Mouse (Mus musculus): ENCODE measurements around the gene Snx8. TPM values are rescaled to one million over a fixed set of nuclear protein-coding genes. Genes with fewer than 3 reads are reported as not detected.

Gene Snx8
- polyA plus RNA-seq, 1 experiment from 2014 or later, result 19.9 TPM

GRCm38 (mm10) chr5:140359930-140360674 lies 29.0 kb downstream of the Snx8 start:
- ATAC-seq (ENCODE audit: borderline replicate concordance, extremely low read depth, low FRiP score, low TSS enrichment), result no peak

GRCm38 (mm10) chr5:140357466-140357865 lies 31.6 kb downstream of the Snx8 start:
- no peaks in the 10 kb centered on the region for H3K27me3 ChIP-seq
- H3K4me1 ChIP-seq, result no peaks in the 10 kb centered on the region
- H3K9me3 ChIP-seq, result no peaks in the 10 kb centered on the region
- 84% methylated on average over 3 of the region's 3 CpGs for WGBS
- no peak overlapping the region for H3K4me3 ChIP-seq
- no peak overlapping the region for H3K9ac ChIP-seq
- ATAC-seq (ENCODE audit: borderline replicate concordance, extremely low read depth, low FRiP score, low TSS enrichment), result no peak
- no peak overlapping the region for H3K27ac ChIP-seq
- peaks cover 32% of the 10 kb centered on the region for H3K36me3 ChIP-seq
- H3K4me2 ChIP-seq, result no peak overlapping the region

More at GRCm38 (mm10) chr5:140359930-140360674, 29.0 kb downstream of the Snx8 start:
- H3K4me2 ChIP-seq, result no peak overlapping the region
- no peak overlapping the region for H3K27ac ChIP-seq
- WGBS, result 78% methylated on average over 14 of the region's 14 CpGs
- H3K4me1 ChIP-seq, result no peaks in the 10 kb centered on the region
- no peak overlapping the region for H3K9ac ChIP-seq
- no peaks in the 10 kb centered on the region for H3K9me3 ChIP-seq
- H3K36me3 ChIP-seq, result peaks cover 17% of the 10 kb centered on the region
- no peak overlapping the region for H3K4me3 ChIP-seq
- H3K27me3 ChIP-seq, result no peaks in the 10 kb centered on the region

GRCm38 (mm10) chr5:140355934-140356333 lies 33.1 kb downstream of the Snx8 start:
- Histone ChIP-seq H3K4me2 (no peak overlapping the region), H3K27ac (no peak overlapping the region), H3K36me3 (peaks cover 43% of the 10 kb centered on the region), H3K4me3 (no peak overlapping the region), H3K4me1 (no peaks in the 10 kb centered on the region), H3K9me3 (no peaks in the 10 kb centered on the region), H3K9ac (no peak overlapping the region), H3K27me3 (no peaks in the 10 kb centered on the region)
- 82% methylated on average over 11 of the region's 11 CpGs for WGBS
- no peak for ATAC-seq (ENCODE audit: borderline replicate concordance, extremely low read depth, low FRiP score, low TSS enrichment)

- Histone ChIP-seq H3K36me3 (peaks cover 39% of the 10 kb centered on the region), H3K27ac (no peak overlapping the region)
These were observed 36.7 kb downstream of the Snx8 start for GRCm38 (mm10) chr5:140352352-140352751.

GRCm38 (mm10) chr5:140350731-140351497 lies 38.1 kb downstream of the Snx8 start:
- no peak overlapping the region for H3K27ac ChIP-seq
- H3K9me3 ChIP-seq, result no peaks in the 10 kb centered on the region
- 88% methylated on average over 8 of the region's 8 CpGs for WGBS
- H3K4me1 ChIP-seq, result no peaks in the 10 kb centered on the region
- no peak overlapping the region for H3K4me3 ChIP-seq
- H3K36me3 ChIP-seq, result peaks cover 39% of the 10 kb centered on the region
- ATAC-seq (ENCODE audit: borderline replicate concordance, extremely low read depth, low FRiP score, low TSS enrichment), result no peak
- no peaks in the 10 kb centered on the region for H3K27me3 ChIP-seq
- H3K9ac ChIP-seq, result no peak overlapping the region
- H3K4me2 ChIP-seq, result no peak overlapping the region

More at GRCm38 (mm10) chr5:140352352-140352751, 36.7 kb downstream of the Snx8 start:
- Histone ChIP-seq H3K27me3 (no peaks in the 10 kb centered on the region), H3K9me3 (no peaks in the 10 kb centered on the region), H3K4me2 (no peak overlapping the region), H3K4me1 (no peaks in the 10 kb centered on the region), H3K9ac (no peak overlapping the region), H3K4me3 (no peak overlapping the region)
- 92% methylated on average over 6 of the region's 6 CpGs for WGBS
- ATAC-seq (ENCODE audit: borderline replicate concordance, extremely low read depth, low FRiP score, low TSS enrichment), result no peak

GRCm38 (mm10) chr5:140349882-140350281 lies 39.2 kb downstream of the Snx8 start:
- H3K36me3 ChIP-seq, result peaks cover 31% of the 10 kb centered on the region

GRCm38 (mm10) chr5:140346050-140346449 lies 43.0 kb downstream of the Snx8 start:
- peaks cover 6% of the 10 kb centered on the region; the same call in 1 of the 2 replicates for H3K36me3 ChIP-seq
- H3K4me1 ChIP-seq, result no peaks in the 10 kb centered on the region
- H3K9ac ChIP-seq, result no peak overlapping the region
- no peak overlapping the region for H3K4me3 ChIP-seq
- no peak overlapping the region for H3K4me2 ChIP-seq
- WGBS, result 71% methylated on average over 1 of the region's 1 CpGs
- no peaks in the 10 kb centered on the region for H3K27me3 ChIP-seq
- H3K9me3 ChIP-seq, result no peaks in the 10 kb centered on the region
- no peak overlapping the region for H3K27ac ChIP-seq
- ATAC-seq (ENCODE audit: borderline replicate concordance, extremely low read depth, low FRiP score, low TSS enrichment), result no peak

More at GRCm38 (mm10) chr5:140349882-140350281, 39.2 kb downstream of the Snx8 start:
- no peak overlapping the region for H3K9ac ChIP-seq
- H3K9me3 ChIP-seq, result no peaks in the 10 kb centered on the region
- H3K4me2 ChIP-seq, result no peak overlapping the region
- 92% methylated on average over 9 of the region's 9 CpGs for WGBS
- ATAC-seq (ENCODE audit: borderline replicate concordance, extremely low read depth, low FRiP score, low TSS enrichment), result no peak
- no peak overlapping the region for H3K4me3 ChIP-seq
- H3K27ac ChIP-seq, result no peak overlapping the region
- no peaks in the 10 kb centered on the region for H3K27me3 ChIP-seq
- no peaks in the 10 kb centered on the region for H3K4me1 ChIP-seq

GRCm38 (mm10) chr5:140345244-140345643 lies 43.8 kb downstream of the Snx8 start:
- no peak overlapping the region for H3K27ac ChIP-seq
- H3K9ac ChIP-seq, result no peak overlapping the region
- no peaks in the 10 kb centered on the region for H3K9me3 ChIP-seq
- H3K4me3 ChIP-seq, result no peak overlapping the region
- H3K36me3 ChIP-seq, result peaks cover 6% of the 10 kb centered on the region; the same call in 1 of the 2 replicates
- no peak for ATAC-seq (ENCODE audit: borderline replicate concordance, extremely low read depth, low FRiP score, low TSS enrichment)
- 89% methylated on average over 4 of the region's 4 CpGs for WGBS
- no peak overlapping the region for H3K4me2 ChIP-seq
- no peaks in the 10 kb centered on the region for H3K27me3 ChIP-seq
- H3K4me1 ChIP-seq, result no peaks in the 10 kb centered on the region

GRCm38 (mm10) chr5:140342880-140343279 lies 46.2 kb downstream of the Snx8 start:
- Histone ChIP-seq H3K4me1 (no peaks in the 10 kb centered on the region; the same call in 1 of the 2 replicates), H3K27ac (no peak overlapping the region), H3K4me2 (no peak overlapping the region), H3K4me3 (no peak overlapping the region), H3K27me3 (no peaks in the 10 kb centered on the region), H3K9me3 (no peaks in the 10 kb centered on the region), H3K36me3 (peaks cover 23% of the 10 kb centered on the region), H3K9ac (no peak overlapping the region)
- ATAC-seq (ENCODE audit: borderline replicate concordance, extremely low read depth, low FRiP score, low TSS enrichment), result no peak
- WGBS, result 76% methylated on average over 4 of the region's 4 CpGs

- Histone ChIP-seq H3K9ac (no peak overlapping the region), H3K36me3 (peaks cover 23% of the 10 kb centered on the region), H3K4me3 (no peak overlapping the region), H3K9me3 (no peaks in the 10 kb centered on the region), H3K4me2 (no peak overlapping the region), H3K27me3 (no peaks in the 10 kb centered on the region), H3K27ac (no peak overlapping the region), H3K4me1 (no peaks in the 10 kb centered on the region; the same call in 1 of the 2 replicates)
- 51% methylated on average over 3 of the region's 3 CpGs for WGBS
- ATAC-seq (ENCODE audit: borderline replicate concordance, extremely low read depth, low FRiP score, low TSS enrichment), result no peak
These were observed 49.2 kb downstream of the Snx8 start for GRCm38 (mm10) chr5:140339836-140340235.

- no peaks in the 10 kb centered on the region for H3K27me3 ChIP-seq
- no peak overlapping the region for H3K27ac ChIP-seq
- H3K4me2 ChIP-seq, result no peak overlapping the region
- WGBS, result 95% methylated on average over 4 of the region's 4 CpGs
- H3K36me3 ChIP-seq, result peaks cover 23% of the 10 kb centered on the region
- no peaks in the 10 kb centered on the region for H3K9me3 ChIP-seq
- H3K9ac ChIP-seq, result no peak overlapping the region
- H3K4me3 ChIP-seq, result no peak overlapping the region
- no peak for ATAC-seq (ENCODE audit: borderline replicate concordance, extremely low read depth, low FRiP score, low TSS enrichment)
- H3K4me1 ChIP-seq, result no peaks in the 10 kb centered on the region; the same call in 1 of the 2 replicates
These were observed 50.3 kb downstream of the Snx8 start for GRCm38 (mm10) chr5:140338779-140339178.

- Histone ChIP-seq H3K4me3 (no peak overlapping the region), H3K9ac (no peak overlapping the region), H3K4me2 (no peak overlapping the region), H3K36me3 (peaks cover 23% of the 10 kb centered on the region), H3K9me3 (no peaks in the 10 kb centered on the region), H3K27ac (no peak overlapping the region), H3K4me1 (peaks cover 8% of the 10 kb centered on the region; the same call in 1 of the 2 replicates), H3K27me3 (no peaks in the 10 kb centered on the region)
- 55% methylated on average over 1 of the region's 1 CpGs for WGBS
- ATAC-seq (ENCODE audit: borderline replicate concordance, extremely low read depth, low FRiP score, low TSS enrichment), result no peak
These were observed 52.4 kb downstream of the Snx8 start for GRCm38 (mm10) chr5:140336680-140337079.

All from lung, embryonic 15.5 days (tissue).